Mouse (Mus musculus): ENCODE results near the gene Mpst. TPM values are rescaled to one million over a fixed set of nuclear protein-coding genes. Genes with fewer than 3 reads are reported as not detected.

Mpst gene
- total RNA-seq, 2 experiments from 2014 or later = 56.5 to 65.3 TPM

DNA sequence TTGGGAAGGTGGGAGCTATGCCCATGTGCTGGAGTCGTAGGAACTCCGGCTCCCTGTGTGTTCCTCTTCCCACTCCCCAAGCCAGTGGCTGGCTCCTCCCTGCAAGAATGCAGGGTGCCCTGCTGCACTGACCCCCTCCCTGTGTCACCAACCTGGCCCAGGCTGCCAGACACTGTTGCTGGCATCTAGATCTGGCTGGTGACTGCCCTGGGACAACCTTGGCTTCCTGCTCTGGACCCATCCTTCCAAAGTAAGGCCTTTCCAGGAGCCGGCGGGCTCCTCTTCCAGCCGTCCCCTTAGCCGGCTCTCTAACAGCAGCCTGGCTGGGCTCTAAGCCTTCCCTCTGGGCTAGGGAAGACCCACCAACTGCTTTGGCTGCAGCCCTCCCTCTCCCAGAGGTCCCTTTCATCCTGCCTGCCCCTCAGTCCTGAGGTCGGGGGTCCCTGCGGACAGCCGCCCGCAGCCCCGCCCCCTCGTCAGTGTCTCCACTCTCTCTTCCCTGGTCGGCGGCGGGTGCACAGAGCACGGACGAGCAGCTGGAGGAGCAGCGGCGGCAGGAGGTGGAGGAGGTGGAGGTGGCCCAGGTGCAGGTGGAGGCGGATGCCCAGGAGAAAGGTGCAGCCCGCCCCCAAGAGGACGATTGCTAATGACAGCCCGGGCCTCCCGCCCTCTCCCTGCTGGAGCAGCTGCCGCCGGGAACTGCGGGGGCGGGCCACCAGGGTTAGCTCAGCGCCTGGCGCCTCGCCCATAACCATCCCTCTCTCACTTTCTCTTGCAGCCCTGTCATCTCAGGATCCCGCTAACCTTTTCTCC lies 30.4 kb downstream of the Mpst start:
- peak; percentile 81 for DNase-seq (ENCODE audit: low spot score)

DNA sequence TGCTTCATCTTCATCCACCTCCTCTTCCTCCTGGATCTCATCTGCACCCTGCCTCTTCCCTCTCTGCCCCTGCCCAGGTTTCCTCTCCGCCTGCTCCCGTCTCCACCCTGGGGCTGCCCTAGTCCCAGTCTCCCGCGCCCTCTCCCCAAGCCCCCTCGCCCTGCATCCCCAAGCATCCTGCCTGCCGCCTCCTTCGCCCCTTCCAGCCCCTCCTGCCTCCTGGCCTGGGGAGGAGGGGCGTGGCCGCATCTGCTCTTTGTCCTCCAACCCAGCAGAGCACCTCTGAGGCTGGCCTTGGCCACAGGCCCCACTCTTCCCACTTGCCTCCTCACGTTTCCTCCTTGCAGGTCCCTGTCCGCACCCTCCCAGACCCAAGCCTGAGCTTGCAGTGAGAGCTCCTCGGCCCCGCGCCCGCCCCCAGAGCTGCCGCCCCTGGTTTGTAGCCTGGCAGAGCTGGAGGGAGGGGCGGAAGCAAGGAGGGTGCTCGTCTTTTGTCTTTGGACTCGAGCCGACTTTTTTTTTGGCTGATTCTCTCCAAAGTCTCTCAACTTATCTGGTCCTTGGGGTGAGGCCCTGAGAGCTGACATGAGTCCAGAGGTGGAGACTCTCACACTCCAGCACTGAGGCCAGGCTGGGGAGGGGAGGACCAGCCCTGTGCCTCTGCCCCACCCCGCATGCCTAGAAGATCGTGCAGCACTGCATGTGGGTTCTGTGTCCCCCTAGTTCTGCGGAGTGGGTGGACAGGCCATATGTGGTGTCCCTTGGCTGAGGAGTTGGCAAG lies 31.2 kb downstream of the Mpst start:
- peak; percentile 58 for DNase-seq (ENCODE audit: low spot score)

DNA sequence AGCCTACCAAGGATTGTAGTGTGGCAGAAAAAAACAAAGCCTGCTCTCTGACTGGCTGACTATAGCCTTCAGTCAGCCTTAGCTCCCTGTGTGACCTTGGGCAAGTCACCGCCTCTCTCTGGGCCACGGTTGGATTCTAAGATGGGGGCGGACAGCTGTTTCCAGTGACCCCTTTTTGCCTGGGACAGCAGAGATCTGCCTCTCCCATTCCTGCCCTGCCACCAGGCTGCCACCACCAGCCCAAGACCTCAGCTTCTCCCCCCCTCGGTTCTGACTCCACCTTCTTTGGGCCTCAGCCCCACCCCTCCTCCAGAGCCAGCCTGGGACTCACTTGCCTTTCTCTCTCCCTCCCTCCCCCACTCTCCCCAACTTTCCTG lies 31.8 kb downstream of the Mpst start:
- no peak for DNase-seq (ENCODE audit: low spot score)

DNA sequence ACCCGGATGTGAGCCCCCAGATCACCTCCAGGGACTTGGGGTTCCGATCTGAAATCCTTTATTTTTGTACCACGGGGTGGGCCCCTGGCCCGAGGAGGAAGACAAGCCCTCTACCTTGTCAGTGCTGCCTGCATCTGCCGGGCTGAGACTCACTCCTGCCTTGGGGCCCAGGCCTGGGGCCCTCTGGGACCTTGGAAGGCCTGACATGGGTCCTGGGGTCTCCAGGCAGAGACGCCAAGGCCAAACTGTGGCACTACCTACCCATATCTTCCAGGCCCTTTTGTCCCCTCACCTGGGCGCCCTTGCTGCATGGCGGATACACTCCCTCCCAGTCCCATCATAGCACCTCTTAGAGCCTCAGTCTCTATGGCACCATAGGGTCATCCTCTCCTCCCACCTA lies 32.3 kb downstream of the Mpst start:
- DNase-seq (ENCODE audit: low spot score) = no peak

DNA sequence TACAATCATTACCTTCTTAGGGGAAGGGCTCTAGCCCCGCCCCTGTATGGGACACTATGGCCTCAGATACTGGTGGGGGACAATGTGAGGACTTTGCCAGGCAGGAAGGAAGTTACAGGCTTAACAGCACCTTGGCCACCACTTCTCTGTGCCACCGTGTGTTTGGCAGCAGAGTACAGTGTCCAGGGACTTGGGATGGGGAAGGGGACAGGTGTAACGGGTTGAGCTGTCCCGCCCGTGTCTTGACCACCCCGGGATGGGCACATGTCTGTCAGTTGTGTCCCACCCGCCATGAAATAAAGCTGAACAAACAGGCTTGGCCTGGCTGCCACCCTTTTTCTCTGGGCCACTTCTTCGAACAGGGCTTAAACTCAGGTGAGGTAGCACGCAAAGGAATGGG lies 32.8 kb downstream of the Mpst start:
- no peak for DNase-seq (ENCODE audit: low spot score)

DNA sequence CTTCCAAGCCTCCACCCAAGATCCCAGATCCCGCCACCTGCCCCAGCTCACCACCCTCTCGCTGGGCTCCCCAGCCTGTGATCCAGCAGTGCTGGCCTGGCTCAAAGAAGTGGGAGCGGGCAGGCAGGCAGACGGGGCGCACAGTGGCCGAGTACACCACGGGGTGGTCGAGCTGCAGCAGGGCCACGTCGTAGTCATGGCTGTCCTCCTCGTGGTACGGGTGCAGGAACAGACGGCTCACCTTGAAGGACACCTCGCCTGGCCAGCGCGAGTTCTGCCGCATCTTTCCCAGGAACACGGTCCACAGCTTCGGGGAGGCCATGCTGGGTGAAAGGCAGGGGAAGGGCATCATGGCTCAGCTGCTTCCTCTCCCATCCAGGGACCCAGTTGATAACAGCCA lies 36.0 kb downstream of the Mpst start:
- DNase-seq (ENCODE audit: low spot score) = no peak

DNA sequence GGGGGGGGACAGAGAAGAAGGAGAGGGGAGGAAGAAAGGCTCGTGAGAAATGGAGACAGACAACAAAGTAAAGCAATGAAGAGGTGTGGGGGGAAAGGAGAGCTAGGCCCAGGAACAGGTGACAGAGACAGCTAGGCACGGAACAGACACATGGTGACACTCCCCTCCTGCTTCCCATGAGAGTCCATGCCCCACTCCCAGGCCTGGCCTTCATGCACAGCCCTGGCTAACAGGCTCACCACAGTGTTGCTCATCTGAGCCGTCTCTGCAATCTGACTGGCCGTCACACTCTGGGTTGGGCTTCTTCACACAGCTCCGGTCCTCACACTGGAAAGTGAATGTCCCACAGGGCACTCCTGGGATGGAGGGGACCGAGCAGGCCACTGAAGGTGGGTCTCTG lies 37.6 kb downstream of the Mpst start:
- no peak for DNase-seq (ENCODE audit: low spot score)

DNA sequence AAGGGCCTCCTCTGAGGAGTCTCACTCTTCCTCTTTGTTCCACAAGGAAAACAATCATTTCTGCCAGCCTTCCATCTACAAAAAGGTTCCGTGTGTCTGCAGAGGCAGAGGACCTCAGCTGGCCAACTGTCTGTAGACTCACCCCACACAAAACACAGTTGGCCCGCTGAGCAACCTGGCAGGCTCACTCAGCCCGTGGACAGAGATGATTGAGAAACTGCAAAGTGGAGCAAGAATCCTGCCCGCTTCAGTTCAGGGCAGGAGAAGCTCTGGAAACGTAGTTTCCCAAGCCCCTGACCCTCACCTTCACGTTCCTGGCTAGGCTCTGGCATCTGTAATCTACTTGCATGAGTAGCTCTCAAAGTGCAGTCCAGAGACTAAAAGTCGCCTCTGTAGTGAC lies 40.9 kb downstream of the Mpst start:
- no peak for DNase-seq (ENCODE audit: low spot score)

DNA sequence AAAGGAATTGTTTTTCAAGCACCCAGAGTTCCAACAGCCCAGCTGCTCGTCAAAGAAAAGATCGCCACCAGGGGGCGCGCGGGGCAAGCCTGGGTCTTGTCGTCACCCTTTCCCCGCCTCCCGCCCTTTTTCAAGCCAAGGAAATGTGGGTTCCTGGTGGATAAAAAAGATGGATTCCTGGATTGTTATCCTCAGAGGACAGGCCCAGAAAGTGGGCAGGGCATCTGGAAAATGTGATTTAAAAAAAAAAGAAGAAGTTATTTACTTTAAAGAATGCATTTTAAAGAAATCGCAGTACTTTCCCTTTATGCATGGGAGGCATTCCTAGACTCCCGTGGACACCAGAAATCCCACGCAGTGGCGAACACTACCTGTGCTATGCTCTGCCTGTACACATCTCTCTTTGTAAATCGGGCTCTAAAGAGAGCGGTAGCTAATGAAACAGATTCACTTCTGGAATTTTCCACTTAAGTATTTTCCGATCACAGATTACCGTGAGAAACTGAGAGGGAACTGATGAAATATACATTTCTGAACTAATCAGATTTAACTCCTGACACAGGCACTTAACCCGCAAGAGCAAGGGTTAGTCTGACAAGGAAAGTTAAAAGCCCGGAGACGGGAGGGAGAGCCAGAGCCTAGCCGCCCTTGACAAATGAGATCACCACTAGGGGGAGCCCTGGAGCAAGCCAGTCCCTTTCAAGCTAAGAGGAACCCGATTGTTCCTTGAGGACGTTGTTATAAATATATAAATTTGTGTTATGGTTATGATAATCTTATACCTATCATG lies 41.7 kb downstream of the Mpst start:
- DNase-seq (ENCODE audit: low spot score) = peak; percentile 94

DNA sequence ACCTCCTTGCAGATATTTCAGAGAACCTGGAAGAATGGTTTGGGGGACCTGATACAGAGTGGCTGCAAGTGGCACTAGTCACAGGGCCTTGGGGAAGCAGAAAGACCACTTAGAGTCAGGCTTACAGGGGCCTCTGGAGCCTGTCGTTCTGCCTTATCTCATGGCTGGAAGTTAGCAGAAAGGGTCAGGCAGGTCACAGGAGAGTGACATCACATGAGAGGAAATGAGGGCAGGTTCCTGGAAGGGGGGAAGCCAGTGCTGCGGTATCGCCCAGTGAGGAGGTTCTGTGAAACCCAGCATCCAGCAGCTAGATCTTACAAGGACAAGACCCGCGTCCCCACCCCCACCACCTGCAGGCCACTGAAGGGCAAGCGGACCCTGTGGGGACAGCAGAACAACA lies 42.9 kb downstream of the Mpst start:
- DNase-seq (ENCODE audit: low spot score) = no peak

DNA sequence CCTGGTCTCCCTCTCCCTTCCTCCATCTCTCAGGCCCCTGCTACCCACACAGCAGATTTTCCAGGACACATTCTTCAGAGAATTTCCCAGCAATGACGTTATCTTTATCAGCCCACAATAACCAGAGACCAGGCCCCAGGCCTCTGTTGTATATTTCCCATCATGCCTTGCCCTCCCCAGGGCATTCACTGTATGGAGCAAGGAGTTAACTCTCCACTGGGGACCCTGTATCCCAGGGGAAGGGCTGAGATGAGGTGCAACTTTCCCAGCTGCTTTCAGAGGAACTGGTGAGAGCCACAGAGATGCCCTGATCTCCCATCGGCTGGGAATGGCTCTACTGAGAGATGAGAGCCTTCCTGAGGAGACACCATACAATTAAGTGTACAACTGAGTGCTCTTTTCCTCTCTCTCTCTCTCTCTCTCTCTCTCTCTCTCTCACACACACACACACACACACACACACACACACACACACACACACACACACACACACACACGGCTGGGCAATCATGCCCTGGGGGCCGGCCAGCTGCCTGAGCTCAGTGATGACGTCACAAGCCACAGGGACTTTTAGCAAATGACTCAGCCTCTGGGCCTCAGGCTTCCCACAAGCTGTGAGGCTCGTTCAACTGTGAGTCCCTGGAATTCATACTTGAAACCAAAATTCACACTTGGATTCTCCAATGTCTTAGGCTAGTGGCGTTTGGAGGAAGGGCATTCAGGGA lies 43.6 kb downstream of the Mpst start:
- peak; percentile 61 for DNase-seq (ENCODE audit: low spot score)

DNA sequence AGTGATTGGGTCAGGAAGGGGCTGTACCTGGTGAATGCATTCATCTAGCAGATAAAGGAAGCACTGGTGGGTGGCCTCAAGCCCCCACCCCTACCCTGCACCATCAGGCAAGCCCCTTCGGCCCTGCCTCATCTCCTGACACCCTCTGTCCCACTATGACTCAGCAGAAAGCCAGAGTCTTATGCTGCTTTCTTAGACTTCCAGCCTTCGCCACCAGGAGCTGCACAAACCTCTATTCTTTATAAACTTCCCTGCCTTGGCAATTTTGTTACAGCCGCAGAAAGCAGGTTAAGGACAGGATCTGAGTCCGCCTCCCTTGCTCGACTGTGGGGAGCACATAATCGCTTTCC lies 44.2 kb downstream of the Mpst start:
- DNase-seq (ENCODE audit: low spot score) = no peak

DNA sequence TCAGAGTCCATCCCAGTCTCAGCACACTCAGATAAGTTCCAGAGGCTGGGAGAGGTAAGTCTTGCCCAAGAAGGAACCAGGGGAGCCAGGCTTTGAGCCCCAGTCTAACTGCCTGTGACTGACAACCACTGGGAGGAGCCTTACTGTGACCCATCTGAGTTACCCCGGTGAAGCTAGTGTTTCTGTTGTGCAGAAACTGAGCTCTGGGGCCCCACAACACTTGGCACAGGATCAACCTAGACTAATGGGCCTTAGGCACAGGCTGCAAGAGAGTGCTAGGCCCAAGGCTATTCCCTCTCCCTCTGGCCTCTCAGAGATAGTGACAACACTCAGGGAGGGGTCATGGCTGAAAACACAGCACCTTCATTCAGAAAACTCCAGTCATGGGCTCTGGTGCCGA lies 45.0 kb downstream of the Mpst start:
- no peak for DNase-seq (ENCODE audit: low spot score)

DNA sequence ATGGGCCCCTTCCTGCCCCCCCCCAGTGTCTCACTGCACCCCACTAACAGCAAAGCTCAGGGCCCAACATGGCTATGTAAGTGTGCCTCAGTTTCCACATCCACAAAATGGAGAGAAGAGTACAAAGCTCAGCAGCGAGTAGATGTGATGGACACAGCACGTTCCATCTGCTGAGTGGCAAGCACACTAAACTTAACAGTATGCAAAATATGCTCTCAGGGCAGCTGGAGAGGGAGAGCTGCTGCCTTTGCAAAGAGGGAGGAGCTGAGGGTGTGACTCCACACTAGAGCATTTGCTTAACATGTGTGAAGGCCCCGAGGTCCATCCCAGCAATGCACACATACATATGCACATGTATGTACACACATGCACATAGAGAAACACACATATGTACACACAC lies 46.7 kb downstream of the Mpst start:
- DNase-seq (ENCODE audit: low spot score) = no peak

DNA sequence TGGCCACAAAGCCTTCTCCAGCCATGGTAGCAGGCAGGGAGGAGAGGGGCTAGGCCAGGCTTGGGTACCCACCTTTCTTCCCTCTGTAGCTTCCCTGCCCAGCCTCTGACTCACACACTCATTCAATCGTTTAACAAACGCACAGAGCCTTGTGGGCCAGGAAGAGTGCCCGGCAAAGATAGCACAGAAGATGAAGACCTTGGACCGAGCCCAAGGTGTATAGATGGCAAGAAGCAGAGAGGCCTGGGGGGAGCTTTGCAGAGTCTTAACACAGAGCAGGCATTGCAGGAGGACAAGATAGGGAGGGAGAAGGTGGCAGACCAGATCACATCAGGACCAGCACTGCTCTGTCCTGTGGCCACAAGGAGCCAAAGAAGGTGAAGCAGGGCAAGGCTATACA lies 49.0 kb downstream of the Mpst start:
- DNase-seq (ENCODE audit: low spot score) = no peak

DNA sequence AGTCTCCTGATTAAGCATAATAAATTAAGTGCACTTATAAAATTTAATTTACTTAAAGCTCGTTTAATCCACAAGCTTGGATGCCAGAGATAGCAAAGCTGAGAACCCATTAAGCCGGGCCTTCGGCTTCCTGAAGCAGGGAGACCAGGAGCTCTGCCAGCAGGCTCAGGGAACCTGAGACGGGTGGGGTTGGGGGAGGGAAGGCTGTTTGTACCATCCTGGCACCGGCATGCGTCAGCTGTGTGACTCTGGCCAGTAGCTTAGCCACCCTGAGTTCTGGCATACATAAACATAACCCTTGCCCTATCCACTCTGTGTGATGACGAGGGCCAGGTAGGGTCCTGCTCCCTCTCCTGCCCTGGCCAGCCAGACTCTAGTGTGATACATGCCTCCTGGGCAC lies 49.8 kb downstream of the Mpst start:
- peak; percentile 78 for DNase-seq (ENCODE audit: low spot score)

DNA sequence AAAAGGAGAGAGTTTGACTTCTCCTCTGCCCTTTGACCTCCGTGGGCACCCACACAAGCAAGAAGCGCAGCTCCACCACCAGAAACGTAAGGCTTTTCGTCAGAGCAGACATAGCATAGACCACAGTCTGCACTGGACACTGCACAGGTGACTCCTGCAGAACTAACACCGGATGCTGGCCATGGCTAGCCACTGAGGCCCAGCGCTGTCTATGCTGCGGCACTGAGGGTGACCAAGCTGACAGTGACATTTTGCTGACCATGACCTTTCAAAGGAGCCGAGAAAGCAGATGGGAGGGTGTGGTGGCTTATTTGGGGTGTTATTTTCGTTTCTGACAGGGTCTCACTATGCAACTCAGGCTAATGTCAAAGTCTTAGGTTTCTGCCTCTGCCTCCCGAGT lies 51.0 kb downstream of the Mpst start:
- DNase-seq (ENCODE audit: low spot score) = no peak

DNA sequence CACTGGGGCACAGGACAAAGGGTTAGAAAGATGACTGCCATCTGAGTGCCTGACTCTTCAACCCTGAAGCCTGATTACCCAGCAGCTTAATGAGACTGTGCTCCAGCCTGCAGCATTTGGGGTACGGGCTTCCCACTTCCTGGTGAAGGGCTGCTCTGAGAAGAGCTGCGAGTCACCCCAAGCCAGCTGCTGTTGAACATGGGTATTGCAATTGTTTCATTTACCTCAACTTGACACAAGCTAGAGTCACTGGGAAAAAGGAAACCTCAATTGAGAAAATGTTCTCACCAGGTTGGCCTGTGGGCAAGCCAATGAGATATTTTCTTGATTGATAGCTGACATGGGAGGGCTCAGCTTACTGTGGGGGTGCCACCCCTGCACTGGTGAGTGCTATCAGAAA lies 56.8 kb downstream of the Mpst start:
- no peak for DNase-seq (ENCODE audit: low spot score)

Measured in gastrocnemius, adult 18-20 months (tissue).